Mouse (Mus musculus): ENCODE measurements around the gene Phf19.

DNA sequence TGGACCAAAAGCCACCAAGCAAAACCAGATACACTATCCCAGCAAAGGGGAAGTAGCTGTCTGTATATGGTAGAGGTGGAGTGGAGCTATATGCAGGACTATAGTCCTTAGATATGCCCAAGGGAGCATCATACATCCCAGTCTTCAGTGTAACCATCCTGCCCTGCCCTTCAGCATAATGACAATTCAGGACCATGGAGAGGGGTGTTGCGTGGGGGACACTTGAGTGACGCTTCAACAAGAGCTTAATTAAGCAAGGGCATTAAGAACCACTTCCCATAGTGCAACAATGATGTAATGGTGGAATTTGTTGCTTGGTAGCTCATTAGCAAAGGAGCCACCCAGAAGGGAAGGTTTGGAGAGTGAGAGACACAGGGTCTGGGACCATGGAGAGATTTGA lies 34.8 kb upstream of the Phf19 start:
- TF ChIP-seq CTCF (IDR thresholded peaks at IDR 0.05; ENCODE audit: extremely low read depth, insufficient read length, insufficient replicate concordance, low read depth, low read length) (no peak), POLR2A (IDR thresholded peaks at IDR 0.05; ENCODE audit: low read depth, low read length) (no peak)

All from small intestine, adult 2 months (tissue).